Comparison of ENCODE assay signal across 19 mouse cellular contexts in genomic region chr2:158233106-158233505, GRCm38 (mm10). TPM values are rescaled to one million over a fixed set of nuclear protein-coding genes. Genes with fewer than 3 reads are reported as not detected.
"Had no signal": no experiment of that assay in that cellular context is flagged by ENCODE, and none has a peak within 500 bp of the region (broad histone marks: within the 10 kb centered on the region; RNA-seq: fewer than 3 reads in every experiment).

No protein-coding gene starts in this region.

- H3K9me3 ChIP-seq: midbrain, embryonic 10.5 days; neural tube, embryonic 12.5 days had no signal

- H3K36me3 ChIP-seq: limb, embryonic 13.5 days; midbrain, embryonic 10.5 days; neural tube, embryonic 12.5 days had no signal

- H3K27ac ChIP-seq: layer of hippocampus, adult 2 months; limb, embryonic 13.5 days; liver, embryonic 14.5 days; neural tube, embryonic 12.5 days had no signal

- DNase-seq: kidney, postnatal 10 days; lung, adult 18-20 months; midbrain, embryonic 14.5 days; right cerebral cortex, postnatal 4 days; spleen, adult 18-20 months; thymus, adult 2 months; thymus, postnatal 36 days had no signal

- H3K4me2 ChIP-seq: limb, embryonic 13.5 days; neural tube, embryonic 12.5 days had no signal

- H3K4me3 ChIP-seq: layer of hippocampus, adult 2 months; limb, embryonic 13.5 days; midbrain, embryonic 10.5 days; neural tube, embryonic 12.5 days had no signal

- H3K27me3 ChIP-seq: limb, embryonic 13.5 days; neural tube, embryonic 12.5 days had no signal

- H3K9ac ChIP-seq: limb, embryonic 13.5 days; liver, embryonic 14.5 days; neural tube, embryonic 12.5 days had no signal

RNA-seq across cellular contexts. Expression of gene D630003M21Rik, which starts 4.1 kb away (rescaled TPM):
- total RNA-seq: neutrophil, adult 5-6 weeks had no signal

RNA-seq across cellular contexts. Expression of gene Bpi, which starts 24.8 kb away (rescaled TPM):
- total RNA-seq: layer of hippocampus, adult 2 months; layer of hippocampus, postnatal 10 days; left cerebral cortex, postnatal 10 days; left cerebral cortex, postnatal 4 days; liver, adult 2 months; neutrophil, adult 5-6 weeks had no signal
- polyA plus RNA-seq: limb, embryonic 13.5 days; liver, adult 2 months; liver, embryonic 14.5 days; lung, embryonic 16.5 days; midbrain, embryonic 10.5 days; midbrain, embryonic 14.5 days; neural tube, embryonic 12.5 days; stomach, embryonic 14.5 days had no signal
